Mouse (Mus musculus) left cerebral cortex, postnatal 4 days (tissue): Measurements from ENCODE around the gene Bmpr2. TPM values are rescaled to one million over a fixed set of nuclear protein-coding genes. Genes with fewer than 3 reads are reported as not detected.

Experiments
- DNase-seq: peaks from one replicate; pipeline ENCODE4 v3.0.0-alpha.2; 2022
- intact Hi-C: fragments of 180-260 bp; cut with DNase I; formaldehyde crosslinking; loops from one replicate; pipeline ENCODE4 v1.15.1; 2025
- total RNA-seq, 2 experiments: library from RNA; stranded (reverse); gene quantifications; 2 replicates each; pipeline ENCODE4 v1.2.3; 2021

The Bmpr2 gene
- total RNA-seq, 2 experiments from 2014 or later: 99.7 to 104 TPM

GRCm38 (mm10) chr1:59923673-59924072 lies 160.5 kb downstream of the Bmpr2 start:
- intact Hi-C loops: no loop called here
- DNase-seq: no peak

- DNase-seq: no peak
- intact Hi-C loops: no loop called here
These were observed 161.2 kb downstream of the Bmpr2 start for GRCm38 (mm10) chr1:59924411-59924810.

GRCm38 (mm10) chr1:59926021-59926672 lies 162.9 kb downstream of the Bmpr2 start:
- intact Hi-C loops: no loop called here
- DNase-seq: no peak

GRCm38 (mm10) chr1:59927131-59927680 lies 164.0 kb downstream of the Bmpr2 start:
- intact Hi-C loops: no loop called here
- DNase-seq: no peak

Other genes starting within 250 kb of the Bmpr2 start
- gene Gm973, start 247.1 kb upstream of the Bmpr2 start, total RNA-seq: 1 to 10 TPM; 6.1 to 6.7 TPM
- gene Sumo1, start 92.6 kb upstream of the Bmpr2 start, total RNA-seq: 100 to 1,000 TPM; 104 to 111 TPM
- 100 to 1,000 TPM in 1 of 2 experiments, 10 to 100 TPM in 1; 96.8 to 112 TPM for gene Nop58, start 78.4 kb upstream of the Bmpr2 start, total RNA-seq
- 10 to 100 TPM; 89.7 to 92.1 TPM for gene Fam117b, start 149.6 kb downstream of the Bmpr2 start, total RNA-seq